Mouse (Mus musculus) embryonic stem cell, embryonic (primary cell): Measurements from ENCODE around the gene Prpf8.

Source experiments
- CTCF ChIA-PET, 4 experiments: fragments of 300-600 bp in 2 of 4; fragments of 350-600 bp in 2 of 4; sonication (Branson Sonifier 250); formaldehyde crosslinking; loops; one replicate each; lab custom pipeline; 2022; ENCODE audit warnings: inconsistent platforms in 2 of 4; lab: Charles Lee
- POLR2A ChIA-PET, 4 experiments: fragments of 300-600 bp in 2 of 4; fragments of 350-600 bp in 2 of 4; sonication (Branson Sonifier 250); formaldehyde crosslinking; loops; one replicate each; lab custom pipeline; 2022; ENCODE audit warnings: antibody characterized with exemption in 4 of 4, inconsistent platforms in 1 of 4; lab: Charles Lee

Prpf8 gene

DNA sequence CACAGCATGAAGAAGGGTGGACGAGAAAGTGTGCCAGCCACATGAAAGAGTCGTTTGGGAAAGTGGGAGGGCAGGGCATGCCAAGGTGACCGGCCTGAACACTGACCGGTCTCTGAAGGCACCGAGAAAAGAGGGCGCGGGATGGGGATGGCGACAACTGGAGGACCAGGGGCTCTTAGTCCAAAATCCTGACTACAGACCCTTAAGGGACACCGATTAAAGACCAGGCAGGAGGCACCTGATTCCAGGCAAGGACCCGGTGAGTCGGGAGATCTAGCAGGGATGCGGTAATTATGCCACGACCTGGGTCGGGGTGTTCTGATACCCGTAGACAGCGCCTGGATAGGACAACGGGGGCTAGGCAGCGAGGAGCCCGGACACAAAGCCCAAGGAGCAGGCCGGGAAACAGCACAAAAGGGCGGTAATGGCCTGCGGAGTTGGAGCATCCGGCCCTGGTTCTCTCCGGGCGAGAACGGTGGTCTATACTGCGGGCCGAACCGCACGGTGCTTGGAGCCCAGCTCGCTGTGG, 44.3 kb downstream of the Prpf8 start:
- CTCF ChIA-PET, result interaction anchor here (0.5 to 3.7 kb wide), 61 partner anchors 10 to 740 kb away, joined by 3 to 49 read pairs (median 4); partner anchors contain the start of genes Rilp (in 4 of the 4), Prpf8 (in 2 of the 4), Scarf1 (in 2 of the 4) and Pitpna (in 1 of the 4)
- POLR2A ChIA-PET, result interaction anchor here (0.6 to 6.1 kb wide), 51 partner anchors 7 to 310 kb away, joined by 3 to 60 read pairs (median 5); partner anchors contain the start of genes Pitpna (in 3 of the 4), Rilp (in 3 of the 4), Tlcd2 (in 3 of the 4) and Prpf8 (in 2 of the 4)

- ChIA-PET POLR2A (interaction anchor here in 3 of 4 experiments (0.5 to 6.1 kb wide), 40 partner anchors 8 to 203 kb away, joined by 3 to 60 read pairs (median 5); partner anchors contain the start of genes Pitpna (in 3 of the 3), Rilp (in 3 of the 3), Tlcd2 (in 3 of the 3) and Prpf8 (in 2 of the 3)), CTCF (interaction anchor here (0.5 to 3.7 kb wide), 24 partner anchors 10 to 739 kb away, joined by 3 to 49 read pairs (median 4); partner anchors contain the start of genes Rilp (in 4 of the 4) and Pitpna (in 1 of the 4))
Observed at GRCm38 (mm10) chr11:75531469-75532242, 45.0 kb downstream of the Prpf8 start, which contains the start of gene Slc43a2. Gene Slc43a2 (plus strand): TSS chr11:75531694.

DNA sequence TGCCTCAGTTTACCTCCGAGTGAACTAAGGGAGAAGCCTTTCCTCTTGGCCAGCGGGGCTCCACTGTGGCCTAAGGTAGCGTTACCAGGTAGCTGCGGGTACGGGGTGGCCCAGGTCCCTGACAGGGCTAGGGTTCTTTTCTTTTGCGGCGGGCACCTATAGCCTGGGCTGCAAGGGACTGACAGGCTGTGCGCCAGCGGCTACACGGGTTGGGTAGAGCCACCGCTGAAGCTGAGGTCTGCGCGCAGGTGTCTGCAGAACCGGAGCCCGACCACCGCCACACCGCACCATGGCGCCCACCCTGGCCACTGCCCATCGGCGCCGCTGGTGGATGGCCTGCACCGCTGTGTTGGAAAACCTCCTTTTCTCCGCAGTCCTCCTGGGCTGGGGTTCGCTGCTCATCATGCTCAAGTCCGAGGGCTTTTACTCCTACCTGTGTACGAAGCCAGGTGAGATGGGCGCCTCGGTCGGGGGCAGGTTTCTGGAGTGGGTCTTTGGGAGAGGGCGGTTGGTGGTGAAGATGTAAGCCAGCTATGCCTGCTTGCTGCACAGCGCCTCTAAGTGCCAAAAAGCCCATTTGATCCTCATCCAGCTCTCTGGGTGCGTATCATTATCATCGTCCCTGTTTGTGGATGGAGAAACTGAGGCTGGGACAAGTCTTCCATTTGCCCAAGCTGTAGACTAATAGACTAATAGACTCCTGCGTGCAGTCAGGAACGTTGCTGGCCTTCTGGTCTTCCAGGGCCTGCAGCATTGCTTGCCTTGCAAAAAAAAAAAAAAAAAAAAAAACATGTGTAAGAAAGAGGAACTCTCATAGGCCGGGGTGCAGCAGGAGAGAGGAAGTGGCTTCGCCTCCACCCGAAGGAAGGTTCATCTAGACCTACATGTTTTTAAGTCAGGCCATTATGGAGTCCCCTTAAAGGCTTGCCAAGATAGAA, 46.0 kb downstream of the Prpf8 start:
- ChIA-PET POLR2A (interaction anchor here in 3 of 4 experiments (0.5 to 6.1 kb wide), 25 partner anchors 8 to 202 kb away, joined by 3 to 60 read pairs (median 8); partner anchors contain the start of genes Rilp (in 3 of the 3), Tlcd2 (in 3 of the 3), Scarf1 (in 2 of the 3) and Myo1c (in 1 of the 3)), CTCF (interaction anchor here in 3 of 4 experiments (0.7 to 3.7 kb wide), 12 partner anchors 9 to 108 kb away, joined by 3 to 49 read pairs (median 4); partner anchors contain the start of genes Rilp (in 3 of the 3) and Tlcd2 (in 1 of the 3))

DNA sequence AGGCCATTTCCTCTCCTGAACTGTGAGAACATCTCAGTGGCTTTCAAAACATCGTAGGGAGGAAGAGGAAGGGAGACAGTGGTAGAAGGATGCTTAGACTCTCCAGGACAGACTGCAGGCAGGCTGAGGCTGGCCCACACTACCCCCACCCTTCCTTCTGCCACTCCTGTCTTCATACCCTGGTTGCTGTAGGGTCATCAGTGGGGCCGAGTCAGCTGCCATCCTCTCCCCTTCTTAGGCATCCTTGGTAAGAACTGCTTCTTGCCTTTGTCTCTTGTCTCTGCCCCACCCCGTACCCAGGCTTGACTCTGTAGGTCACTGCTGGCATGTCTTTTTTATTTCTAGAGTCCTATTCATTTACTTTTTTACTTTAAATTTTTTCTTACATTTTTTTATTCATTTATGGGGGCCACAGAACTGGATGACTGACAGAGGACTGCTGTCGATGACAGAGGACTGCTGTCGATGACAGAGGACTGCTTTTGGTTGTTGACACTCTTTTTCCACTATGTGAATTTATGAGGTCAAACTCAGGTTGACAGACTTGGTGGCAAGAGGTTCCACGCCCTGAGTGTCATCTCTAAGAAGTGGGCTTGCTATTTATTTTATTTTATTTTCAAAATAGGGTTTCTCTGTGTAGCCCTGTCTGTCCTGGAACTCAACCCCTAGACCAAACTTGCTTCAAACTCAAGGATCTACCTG, 46.8 kb downstream of the Prpf8 start:
- CTCF ChIA-PET, result interaction anchor here in 1 of 4 experiments (1.0 to 3.7 kb wide), 3 partner anchors 23 to 29 kb away, joined by 3 to 39 read pairs (median 37); partner anchors contain the start of gene Rilp
- POLR2A ChIA-PET, result interaction anchor here in 2 of 4 experiments (1.6 to 6.1 kb wide), 6 partner anchors 8 to 73 kb away, joined by 8 to 60 read pairs (median 24); partner anchors contain the start of genes Rilp (in 1 of the 2), Scarf1 (in 1 of the 2) and Tlcd2 (in 1 of the 2)

DNA sequence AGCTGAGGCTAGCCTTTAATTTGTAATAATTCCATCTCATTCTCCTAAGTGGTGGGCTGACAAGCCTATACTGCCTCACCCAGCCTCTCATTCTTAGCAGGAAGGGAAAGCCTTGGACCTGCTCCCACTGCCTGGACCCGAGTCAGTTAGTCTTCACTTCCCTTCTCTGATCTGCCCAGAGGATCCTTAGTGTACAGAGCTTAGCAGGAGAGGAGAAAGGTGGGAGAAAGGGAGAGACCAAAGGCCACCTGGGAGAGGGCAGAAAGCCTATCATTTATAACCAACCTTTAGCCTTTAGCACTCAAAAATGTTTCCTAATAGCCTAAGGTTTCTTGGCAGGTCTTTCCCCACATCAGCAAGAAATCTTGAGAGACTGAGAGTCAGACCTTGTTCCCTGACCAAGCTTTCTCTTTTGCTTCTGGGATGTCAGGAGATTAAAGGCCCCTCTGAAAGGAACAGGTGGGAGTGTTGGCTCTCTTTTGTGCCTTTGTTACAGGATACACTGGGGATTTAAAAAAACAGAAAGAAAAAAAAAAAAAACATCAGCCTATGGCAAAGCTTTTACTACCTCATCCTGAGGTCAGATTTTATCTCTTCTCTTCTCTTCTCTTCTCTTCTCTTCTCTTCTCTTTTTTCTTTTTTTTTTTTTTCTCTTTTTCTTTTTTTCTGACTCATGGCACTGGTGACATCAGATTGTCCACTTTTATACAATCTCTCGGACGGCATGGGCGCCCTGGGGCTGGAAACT, 47.8 kb downstream of the Prpf8 start:
- CTCF ChIA-PET, result interaction anchor here in 3 of 4 experiments (0.6 to 1.7 kb wide), 5 partner anchors 22 to 157 kb away, joined by 3 to 9 read pairs (median 5); no protein-coding TSS in a partner anchor
- POLR2A ChIA-PET, result interaction anchor here in 2 of 4 experiments (0.6 to 6.1 kb wide), 5 partner anchors 10 to 80 kb away, joined by 3 to 60 read pairs (median 3); no protein-coding TSS in a partner anchor

- POLR2A ChIA-PET, result interaction anchor here in 3 of 4 experiments (0.5 to 6.1 kb wide), 13 partner anchors 9 to 376 kb away, joined by 3 to 60 read pairs (median 3); partner anchors contain the start of genes Pitpna (in 1 of the 3) and Rilp (in 1 of the 3)
Observed at GRCm38 (mm10) chr11:75535106-75535795, 48.6 kb downstream of the Prpf8 start.

GRCm38 (mm10) chr11:75536255-75537024, 49.8 kb downstream of the Prpf8 start:
- ChIA-PET POLR2A (interaction anchor here in 3 of 4 experiments (0.6 to 2.1 kb wide), 13 partner anchors 9 to 76 kb away, joined by 3 to 7 read pairs (median 3); partner anchors contain the start of genes Pitpna (in 2 of the 3) and Rilp (in 1 of the 3)), CTCF (interaction anchor here in 3 of 4 experiments (0.7 to 1.7 kb wide), 4 partner anchors 22 to 101 kb away, joined by 3 to 7 read pairs (median 4); no protein-coding TSS in a partner anchor)

More at GRCm38 (mm10) chr11:75535106-75535795, 48.6 kb downstream of the Prpf8 start:
- CTCF ChIA-PET, result interaction anchor here in 3 of 4 experiments (0.5 to 1.7 kb wide), 6 partner anchors 21 to 154 kb away, joined by 3 to 9 read pairs (median 6); no protein-coding TSS in a partner anchor

DNA sequence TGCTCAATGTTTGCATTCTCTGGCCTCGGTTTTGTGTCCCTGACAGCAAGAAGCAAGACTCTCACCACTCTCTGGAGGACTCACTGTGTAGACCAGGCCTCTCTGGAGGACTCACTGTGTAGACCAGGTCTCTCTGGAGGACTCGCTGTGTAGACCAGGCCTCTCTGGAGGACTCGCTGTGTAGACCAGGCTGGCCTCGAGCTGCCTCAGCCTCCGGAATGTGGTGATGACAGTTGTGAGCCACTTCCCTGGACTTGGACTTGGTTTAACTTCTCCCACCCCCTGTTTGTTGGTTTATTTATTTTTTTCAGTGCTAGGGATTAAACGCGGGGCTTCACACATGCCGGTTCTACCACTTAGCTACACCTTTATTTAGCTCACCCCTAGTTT, 50.4 kb downstream of the Prpf8 start:
- ChIA-PET CTCF (interaction anchor here in 1 of 4 experiments (0.7 to 1.2 kb wide), 3 partner anchors 15 to 100 kb away, joined by 3 to 5 read pairs (median 4); no protein-coding TSS in a partner anchor), POLR2A (interaction anchor here in 3 of 4 experiments (0.7 to 2.1 kb wide), 8 partner anchors 8 to 77 kb away, joined by 3 to 7 read pairs (median 3); partner anchors contain the start of gene Rilp (in 1 of the 3))

DNA sequence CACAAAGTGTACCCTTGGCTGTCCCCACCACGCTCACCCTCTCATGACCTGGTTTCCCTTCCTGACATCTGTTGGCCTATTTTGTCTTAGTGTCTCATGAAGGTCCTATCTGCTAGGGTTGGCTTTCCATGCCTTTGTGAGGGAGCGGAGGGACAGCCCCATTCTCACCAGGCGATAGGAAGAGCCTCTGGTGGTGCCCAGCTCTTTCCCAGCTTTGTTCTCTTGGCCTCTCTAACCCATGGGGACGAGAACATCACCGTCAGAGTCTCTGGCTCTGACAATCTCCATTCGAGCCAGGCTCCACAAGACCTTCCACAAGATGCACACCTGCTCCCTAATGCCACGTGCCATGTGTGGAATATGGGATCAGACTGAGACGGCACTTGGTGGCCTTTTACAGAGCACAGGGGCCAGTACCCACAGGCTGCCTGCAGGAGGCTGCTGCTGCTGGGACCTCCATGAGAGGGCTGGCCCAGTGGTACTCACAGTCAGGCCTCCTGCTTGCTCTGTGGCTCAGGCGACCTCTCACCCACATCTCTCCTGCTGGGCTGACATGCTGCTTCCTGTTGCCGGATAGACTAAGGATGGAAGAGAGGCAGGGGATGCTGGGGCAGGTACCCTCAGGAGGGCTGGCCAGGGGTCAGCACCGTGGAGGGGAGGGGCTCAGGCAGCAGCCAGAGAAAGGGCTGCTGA, 51.0 kb downstream of the Prpf8 start:
- CTCF ChIA-PET, result interaction anchor here in 1 of 4 experiments (0.7 kb wide), 1 partner anchor 14 kb away, joined by 4 read pairs; no protein-coding TSS in a partner anchor
- POLR2A ChIA-PET, result interaction anchor here in 3 of 4 experiments (0.7 to 2.1 kb wide), 6 partner anchors 10 to 48 kb away, joined by 3 to 7 read pairs (median 3); partner anchors contain the start of gene Rilp (in 1 of the 3)

- ChIA-PET CTCF (interaction anchor here in 1 of 4 experiments (0.6 kb wide), 1 partner anchor 194 kb away, joined by 3 read pairs; the partner anchor contains the start of gene Ywhae), POLR2A (interaction anchor here in 2 of 4 experiments (0.6 to 1.5 kb wide), 4 partner anchors 13 to 99 kb away, joined by 3 to 4 read pairs (median 3); partner anchors contain the start of gene Scarf1 (in 1 of the 2))
Observed at GRCm38 (mm10) chr11:75538184-75538969, 51.8 kb downstream of the Prpf8 start.

- CTCF ChIA-PET, result interaction anchor here in 1 of 4 experiments (0.6 kb wide), 1 partner anchor 194 kb away, joined by 3 read pairs; the partner anchor contains the start of gene Ywhae
- POLR2A ChIA-PET, result interaction anchor here in 2 of 4 experiments (0.6 to 1.5 kb wide), 5 partner anchors 13 to 99 kb away, joined by 3 to 4 read pairs (median 3); partner anchors contain the start of gene Scarf1 (in 1 of the 2)
Observed at GRCm38 (mm10) chr11:75538970-75539299, 52.3 kb downstream of the Prpf8 start.

- CTCF ChIA-PET, result interaction anchor here in 3 of 4 experiments (1.1 to 2.9 kb wide), 7 partner anchors 10 to 133 kb away, joined by 3 to 10 read pairs (median 3); partner anchors contain the start of gene Rilp (in 1 of the 3)
- POLR2A ChIA-PET, result interaction anchor here in 3 of 4 experiments (1.0 to 2.8 kb wide), 13 partner anchors 8 to 79 kb away, joined by 3 to 12 read pairs (median 6); partner anchors contain the start of genes Slc43a2 (in 3 of the 3), Prpf8 (in 2 of the 3), Tlcd2 (in 2 of the 3) and Rilp (in 1 of the 3)
Observed at GRCm38 (mm10) chr11:75540209-75540608, 53.6 kb downstream of the Prpf8 start.
